Mouse (Mus musculus): ENCODE measurements around the gene Acaa1a. TPM values are rescaled to one million over a fixed set of nuclear protein-coding genes. Genes with fewer than 3 reads are reported as not detected.

Acaa1a gene
- polyA plus RNA-seq, 1 experiment = 132 TPM

DNA sequence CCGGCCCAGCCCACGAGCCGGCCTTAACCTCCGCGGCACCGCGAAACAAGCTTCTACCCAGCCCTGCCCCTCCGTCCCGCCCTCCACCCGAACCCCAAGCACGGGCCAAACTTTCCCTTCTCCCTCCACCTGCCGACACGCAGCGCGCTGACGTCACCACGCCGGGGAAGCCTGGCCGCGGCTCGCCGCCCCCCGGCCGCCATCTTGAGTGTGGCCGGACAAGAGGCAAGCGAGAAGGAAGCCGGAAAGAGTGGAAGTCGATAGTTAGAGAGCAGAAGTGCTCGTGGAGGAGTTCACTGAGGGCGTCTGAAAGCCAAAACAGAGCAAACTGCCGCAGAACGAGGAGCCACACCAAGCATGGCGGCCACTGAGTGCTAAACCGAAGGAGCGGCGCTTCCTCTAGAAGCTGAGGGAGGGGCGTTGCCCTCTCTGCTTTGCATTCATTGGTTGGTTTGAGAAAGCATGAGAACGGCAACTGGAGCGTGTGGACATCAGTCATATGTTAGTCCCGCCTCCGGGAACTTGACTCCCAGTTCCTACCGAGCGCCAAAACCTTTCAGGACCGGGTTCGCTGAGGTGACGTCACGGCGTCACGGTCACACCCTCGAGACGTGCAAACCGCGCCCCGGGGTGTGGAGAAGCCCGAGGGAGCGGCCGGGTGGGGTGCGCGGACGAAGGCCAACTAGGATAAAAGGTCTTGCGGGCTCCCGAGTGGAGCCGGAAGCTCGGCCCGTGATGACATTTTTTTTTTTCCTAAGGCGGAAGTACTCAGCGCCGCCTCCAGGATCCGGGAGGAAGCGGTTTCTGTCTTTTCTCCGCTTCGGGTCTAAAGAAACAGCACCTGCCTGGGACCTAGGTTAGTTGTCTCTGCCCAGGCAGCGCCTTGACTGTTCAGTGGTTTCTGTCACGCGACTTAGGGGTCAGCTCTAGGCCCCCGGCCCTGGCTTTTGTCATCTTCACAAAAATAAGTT lies 16.9 kb upstream of the Acaa1a start, which contains the start of gene Oxsr1:
TSS of gene Oxsr1 (minus strand) at position 139 of the 971 bp plus-strand sequence.
- peak; percentile 25; the same call in 1 of the 2 replicates for TF ChIP-seq POLR2A (IDR thresholded peaks at IDR 0.05; ENCODE audit: borderline replicate concordance, extremely low read depth, insufficient read depth, insufficient read length, poor library complexity, severe bottlenecking)
- TF ChIP-seq CTCF (IDR thresholded peaks at IDR 0.05; ENCODE audit: borderline replicate concordance, extremely low read depth, insufficient read depth, insufficient read length) = peak; percentile 62
- peak; percentile 100 for DNase-seq (ENCODE audit: low read depth)

DNA sequence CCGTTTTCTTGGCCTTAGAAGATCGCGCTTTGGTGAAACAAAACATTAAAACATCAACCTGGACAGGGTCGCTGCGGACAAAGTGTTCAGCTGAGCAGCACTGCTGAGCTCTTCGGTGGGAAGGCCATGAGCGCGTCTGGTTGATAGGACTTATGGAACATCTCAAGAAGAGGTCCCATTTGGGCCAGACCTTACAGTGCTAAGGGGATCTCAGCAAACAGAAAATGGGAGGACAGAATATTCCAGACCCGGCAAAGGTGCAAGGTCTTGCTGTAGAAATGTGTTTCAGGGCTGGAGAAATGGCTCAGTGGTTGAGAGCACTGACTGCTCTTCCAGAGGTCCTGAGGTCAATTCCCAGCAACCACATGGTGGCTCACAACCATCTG lies 16.2 kb upstream of the Acaa1a start:
- DNase-seq (ENCODE audit: low read depth) = no peak
- TF ChIP-seq POLR2A (IDR thresholded peaks at IDR 0.05; ENCODE audit: borderline replicate concordance, extremely low read depth, insufficient read depth, insufficient read length, poor library complexity, severe bottlenecking) (no peak), CTCF (IDR thresholded peaks at IDR 0.05; ENCODE audit: borderline replicate concordance, extremely low read depth, insufficient read depth, insufficient read length) (no peak)

DNA sequence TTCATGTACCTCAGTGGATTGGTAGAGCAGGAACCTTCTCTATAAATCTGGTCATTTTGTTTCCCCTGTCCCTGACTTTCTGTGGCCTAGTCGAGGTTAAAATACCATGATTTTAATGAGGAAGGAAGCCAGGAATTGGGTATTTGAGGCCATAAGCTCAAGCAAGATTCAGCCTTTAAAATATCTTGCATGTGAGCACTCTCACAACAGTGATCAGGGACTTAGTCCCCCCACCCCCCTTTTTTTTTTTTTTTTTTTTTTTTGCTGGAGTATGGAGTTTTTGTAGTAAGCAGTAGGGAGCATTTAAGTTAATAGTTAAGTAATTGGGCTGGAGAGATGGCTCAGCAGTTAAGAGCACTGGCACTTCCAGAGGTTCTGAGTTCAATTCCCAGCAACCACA lies 15.3 kb upstream of the Acaa1a start:
- DNase-seq (ENCODE audit: low read depth) = no peak
- no peak for TF ChIP-seq CTCF (IDR thresholded peaks at IDR 0.05; ENCODE audit: borderline replicate concordance, extremely low read depth, insufficient read depth, insufficient read length)

DNA sequence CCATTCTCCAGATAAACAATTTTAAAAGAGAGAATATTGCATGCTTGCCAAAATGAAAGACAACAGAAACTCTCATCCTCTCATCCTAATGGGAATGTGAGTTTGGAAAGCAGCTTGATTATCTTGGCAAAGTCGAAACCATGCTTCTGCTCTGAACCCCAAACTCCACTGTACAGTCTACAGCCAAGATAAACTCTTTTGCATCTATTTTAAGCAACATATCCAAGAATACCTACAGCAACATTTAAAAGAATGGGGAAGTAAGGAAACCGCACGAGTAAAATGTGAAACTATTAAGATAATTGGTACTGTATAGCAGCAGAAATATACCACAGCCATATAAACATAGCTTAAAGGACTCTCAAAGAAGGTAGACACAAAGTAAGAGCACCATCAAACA lies 11.0 kb upstream of the Acaa1a start:
- TF ChIP-seq POLR2A (IDR thresholded peaks at IDR 0.05; ENCODE audit: borderline replicate concordance, extremely low read depth, insufficient read depth, insufficient read length, poor library complexity, severe bottlenecking) (no peak), CTCF (IDR thresholded peaks at IDR 0.05; ENCODE audit: borderline replicate concordance, extremely low read depth, insufficient read depth, insufficient read length) (no peak)

DNA sequence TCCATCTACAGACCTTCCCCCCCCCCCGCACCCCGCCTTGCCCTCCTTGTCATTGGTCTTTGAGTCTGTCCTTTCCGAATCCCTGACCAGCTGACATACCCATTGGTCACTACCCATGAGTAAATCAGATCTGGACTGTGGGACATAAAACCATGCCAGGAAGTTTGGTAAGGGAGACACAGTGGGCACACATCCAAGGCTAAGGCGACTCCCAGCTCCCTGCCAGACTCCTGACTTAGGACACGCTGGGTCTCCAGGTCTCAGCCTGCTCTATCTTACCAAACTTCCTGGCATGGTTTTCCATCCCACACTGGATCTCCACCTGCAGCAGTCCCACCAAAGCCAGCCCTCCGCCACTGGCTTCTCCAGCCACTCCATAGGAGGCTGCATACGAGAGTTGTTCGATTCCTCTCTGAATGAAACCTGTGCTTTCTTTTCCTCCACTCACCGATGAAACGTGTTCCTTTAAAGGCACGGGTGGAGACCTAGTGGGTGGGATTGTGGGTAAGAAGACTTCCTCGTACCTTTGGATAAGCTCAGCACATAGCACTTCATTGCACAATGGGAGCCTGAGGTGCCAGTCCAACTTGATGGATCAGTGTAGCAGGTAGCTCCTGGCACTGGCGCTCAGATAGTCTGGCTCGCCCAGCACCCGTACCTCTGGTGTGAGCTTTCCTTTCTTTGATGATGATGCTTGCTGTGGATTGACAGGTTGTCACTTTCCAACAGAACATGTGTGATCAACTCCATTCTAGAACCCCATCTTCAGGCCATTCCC lies 9.1 kb upstream of the Acaa1a start:
- TF ChIP-seq POLR2A (IDR thresholded peaks at IDR 0.05; ENCODE audit: borderline replicate concordance, extremely low read depth, insufficient read depth, insufficient read length, poor library complexity, severe bottlenecking) (no peak), CTCF (IDR thresholded peaks at IDR 0.05; ENCODE audit: borderline replicate concordance, extremely low read depth, insufficient read depth, insufficient read length) (no peak)
- DNase-seq (ENCODE audit: low read depth) = no peak

More for the DNA sequence above, 11.0 kb upstream of the Acaa1a start:
- DNase-seq (ENCODE audit: low read depth) = no peak

GRCm38 (mm10) chr9:119334324-119334723 lies 5.2 kb upstream of the Acaa1a start:
- TF ChIP-seq POLR2A (IDR thresholded peaks at IDR 0.05; ENCODE audit: borderline replicate concordance, extremely low read depth, insufficient read depth, insufficient read length, poor library complexity, severe bottlenecking) (no peak), CTCF (IDR thresholded peaks at IDR 0.05; ENCODE audit: borderline replicate concordance, extremely low read depth, insufficient read depth, insufficient read length) (no peak)
- DNase-seq (ENCODE audit: low read depth) = no peak

DNA sequence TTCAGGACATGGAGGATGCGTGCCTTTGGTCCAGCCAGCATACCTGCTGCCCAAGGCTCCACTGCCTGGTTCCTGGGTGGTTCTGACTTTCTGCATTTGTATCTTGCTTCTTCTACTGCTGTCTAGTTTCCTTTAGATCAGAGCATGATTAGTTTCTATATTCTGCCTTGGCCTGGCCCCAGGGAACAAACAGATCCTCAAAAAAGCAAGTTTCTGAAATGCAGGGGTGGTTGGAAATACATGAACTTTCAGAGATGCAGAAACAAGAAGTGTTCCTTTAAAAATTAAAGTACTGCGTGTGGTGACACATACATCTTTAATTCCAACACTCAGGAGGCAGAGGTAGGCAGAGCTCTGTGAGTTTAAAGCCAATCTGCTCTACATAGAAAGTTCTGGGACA lies 4.6 kb upstream of the Acaa1a start:
- TF ChIP-seq CTCF (IDR thresholded peaks at IDR 0.05; ENCODE audit: borderline replicate concordance, extremely low read depth, insufficient read depth, insufficient read length) (no peak), POLR2A (IDR thresholded peaks at IDR 0.05; ENCODE audit: borderline replicate concordance, extremely low read depth, insufficient read depth, insufficient read length, poor library complexity, severe bottlenecking) (no peak)

GRCm38 (mm10) chr9:119335571-119335970 lies 3.9 kb upstream of the Acaa1a start:
- no peak for TF ChIP-seq CTCF (IDR thresholded peaks at IDR 0.05; ENCODE audit: borderline replicate concordance, extremely low read depth, insufficient read depth, insufficient read length)
- no peak for TF ChIP-seq POLR2A (IDR thresholded peaks at IDR 0.05; ENCODE audit: borderline replicate concordance, extremely low read depth, insufficient read depth, insufficient read length, poor library complexity, severe bottlenecking)
- no peak for DNase-seq (ENCODE audit: low read depth)

More for the DNA sequence above, 4.6 kb upstream of the Acaa1a start:
- no peak for DNase-seq (ENCODE audit: low read depth)

- no peak for DNase-seq (ENCODE audit: low read depth)
- TF ChIP-seq POLR2A (IDR thresholded peaks at IDR 0.05; ENCODE audit: borderline replicate concordance, extremely low read depth, insufficient read depth, insufficient read length, poor library complexity, severe bottlenecking) = no peak
- TF ChIP-seq CTCF (IDR thresholded peaks at IDR 0.05; ENCODE audit: borderline replicate concordance, extremely low read depth, insufficient read depth, insufficient read length) = no peak
Observed at GRCm38 (mm10) chr9:119337842-119338241, 1.6 kb upstream of the Acaa1a start.

- DNase-seq (ENCODE audit: low read depth) = no peak
- TF ChIP-seq CTCF (IDR thresholded peaks at IDR 0.05; ENCODE audit: borderline replicate concordance, extremely low read depth, insufficient read depth, insufficient read length) (no peak), POLR2A (IDR thresholded peaks at IDR 0.05; ENCODE audit: borderline replicate concordance, extremely low read depth, insufficient read depth, insufficient read length, poor library complexity, severe bottlenecking) (no peak)
Observed at GRCm38 (mm10) chr9:119338350-119338749, 1.1 kb upstream of the Acaa1a start.

- DNase-seq (ENCODE audit: low read depth) = no peak
- TF ChIP-seq POLR2A (IDR thresholded peaks at IDR 0.05; ENCODE audit: borderline replicate concordance, extremely low read depth, insufficient read depth, insufficient read length, poor library complexity, severe bottlenecking) (no peak), CTCF (IDR thresholded peaks at IDR 0.05; ENCODE audit: borderline replicate concordance, extremely low read depth, insufficient read depth, insufficient read length) (no peak)
Observed at GRCm38 (mm10) chr9:119339106-119339505, 370 bp upstream of the Acaa1a start.

All from brain, embryonic 14.5 days (tissue).